8 mouse cellular contexts compared by ENCODE assay signal in genomic region chr10:59702207-59703032, GRCm38 (mm10). TPM values are rescaled to one million over a fixed set of nuclear protein-coding genes. Genes with fewer than 3 reads are reported as not detected.
A peak's percentile ranks its signal among the peaks of the same experiment; 100 is the strongest.
DNase-seq lines count a peak whose midpoint lies in the region; ATAC-seq and TF ChIP-seq lines count a peak whose summit lies in the region.

TSS of gene Micu1 (plus strand) at chr10:59702477.

- peak within 1 kb of the TSS; percentile 85 for H3K9ac ChIP-seq in heart, embryonic 11.5 days (ENCODE audit: low read depth, low read length)
- H3K9ac ChIP-seq in kidney, embryonic 16.5 days (replicated peaks; ENCODE audit: low read length) = peak within 1 kb of the TSS; percentile 73
- H3K9ac ChIP-seq in liver, adult 2 months (ENCODE audit: low read depth, low read length) = peak within 1 kb of the TSS; percentile 67

- H3K36me3 ChIP-seq in C2C12 (ENCODE audit: control insufficient read depth, insufficient read depth) (no peaks in the 10 kb centered on the region), myocyte (ENCODE audit: control insufficient read depth, insufficient read depth) (no peaks in the 10 kb centered on the region)
- H3K36me3 ChIP-seq in erythroblast, embryonic 14.5 days (ENCODE audit: control insufficient read depth) = peaks cover 10% of the 10 kb centered on the region
- no peaks in the 10 kb centered on the region for H3K36me3 ChIP-seq in heart, embryonic 11.5 days (ENCODE audit: control insufficient read depth, insufficient read depth, low read length)
- H3K36me3 ChIP-seq in kidney, embryonic 16.5 days (ENCODE audit: insufficient read depth, low read length) = no peaks in the 10 kb centered on the region
- H3K36me3 ChIP-seq in liver, adult 2 months (ENCODE audit: control insufficient read depth, insufficient read depth, low read length) = no peaks in the 10 kb centered on the region
- no peaks in the 10 kb centered on the region for H3K36me3 ChIP-seq in splenic B cell, adult 2 months (ENCODE audit: control insufficient read depth, insufficient read depth, low read length, poor library complexity, severe bottlenecking)

- TF ChIP-seq POLR2A in brain, embryonic 14.5 days (IDR thresholded peaks at IDR 0.05; ENCODE audit: borderline replicate concordance, extremely low read depth, insufficient read depth, insufficient read length, poor library complexity, severe bottlenecking) = peak; percentile 66; the same call in 1 of the 2 replicates
- TF ChIP-seq POLR2A in liver, adult 2 months (IDR thresholded peaks at IDR 0.05; ENCODE audit: extremely low read depth, insufficient read depth, low read length) = peak; percentile 61; the same call in 1 of the 2 replicates
- TF ChIP-seq POLR2A in myocyte (IDR thresholded peaks at IDR 0.05; ENCODE audit: insufficient read length, low read depth) = peak; percentile 90

- peak within 1 kb of the TSS; percentile 72 for H3K27ac ChIP-seq in heart, embryonic 11.5 days (ENCODE audit: low read depth, low read length)
- H3K27ac ChIP-seq in kidney, embryonic 16.5 days (ENCODE audit: low read length) = peak within 1 kb of the TSS; percentile 78
- H3K27ac ChIP-seq in liver, adult 2 months (replicated peaks; ENCODE audit: insufficient read depth, low read depth, low read length) = no peak within 1 kb of the TSS

- H3K4me2 ChIP-seq in heart, embryonic 11.5 days = peak within 1 kb of the TSS; percentile 66
- H3K4me2 ChIP-seq in kidney, embryonic 16.5 days (replicated peaks; ENCODE audit: low read depth, low read length) = peak within 1 kb of the TSS; percentile 79
- peak within 1 kb of the TSS; percentile 76 for H3K4me2 ChIP-seq in myocyte (ENCODE audit: low read depth)

- 0% methylated on average over 48 of the region's 48 CpGs for WGBS in heart, embryonic 11.5 days (ENCODE audit: insufficient replicate concordance)
- under 1% methylated on average over 48 of the region's 48 CpGs for WGBS in kidney, embryonic 16.5 days
- WGBS in liver, adult 2 months = under 1% methylated on average over 44 of the region's 48 CpGs

- H3K79me2 ChIP-seq in C2C12 (ENCODE audit: control insufficient read depth, insufficient read depth) (peaks cover 50% of the 10 kb centered on the region), myocyte (ENCODE audit: control insufficient read depth, insufficient read depth) (peaks cover 45% of the 10 kb centered on the region)
- H3K79me2 ChIP-seq in liver, adult 2 months (ENCODE audit: control insufficient read depth, insufficient read depth, low read length) = peaks cover 6% of the 10 kb centered on the region; the same call in 1 of the 2 replicates

- H3ac ChIP-seq in C2C12 (ENCODE audit: control insufficient read depth, insufficient read length, low read depth) (peak within 1 kb of the TSS; percentile 54), myocyte (ENCODE audit: control insufficient read depth, insufficient read length) (peak within 1 kb of the TSS; percentile 48)

- ATAC-seq in heart, embryonic 11.5 days (replicated peaks; ENCODE audit: insufficient number of reproducible peaks, low FRiP score, low TSS enrichment) = peak; percentile 96
- peak; percentile 97 for ATAC-seq in kidney, embryonic 16.5 days (ENCODE audit: low FRiP score, low TSS enrichment)

- no peaks in the 10 kb centered on the region for H3K9me3 ChIP-seq in erythroblast, embryonic 14.5 days (ENCODE audit: control insufficient read depth, low read length)
- H3K9me3 ChIP-seq in heart, embryonic 11.5 days (replicated peaks; ENCODE audit: control insufficient read depth, low read length) = no peaks in the 10 kb centered on the region
- H3K9me3 ChIP-seq in kidney, embryonic 16.5 days (ENCODE audit: low read length) = peaks cover 3% of the 10 kb centered on the region; the same call in 1 of the 2 replicates

- TF ChIP-seq CTCF in C2C12 (IDR thresholded peaks at IDR 0.05; ENCODE audit: control insufficient read depth, insufficient read depth, insufficient read length) = no peak
- TF ChIP-seq CTCF in brain, embryonic 14.5 days (IDR thresholded peaks at IDR 0.05; ENCODE audit: borderline replicate concordance, extremely low read depth, insufficient read depth, insufficient read length) = no peak
- no peak for TF ChIP-seq CTCF in liver, adult 2 months (IDR thresholded peaks at IDR 0.05; ENCODE audit: low read depth, low read length)

- peaks cover 41% of the 10 kb centered on the region for H3K79me3 ChIP-seq in C2C12 (ENCODE audit: low read depth)

- peaks cover 32% of the 10 kb centered on the region for H3K4me1 ChIP-seq in erythroblast, embryonic 14.5 days (ENCODE audit: control insufficient read depth)
- H3K4me1 ChIP-seq in heart, embryonic 11.5 days (ENCODE audit: control insufficient read depth, insufficient read depth, low read length) = peaks cover 4% of the 10 kb centered on the region
- peaks cover 8% of the 10 kb centered on the region for H3K4me1 ChIP-seq in kidney, embryonic 16.5 days (ENCODE audit: insufficient read depth, low read length)
- H3K4me1 ChIP-seq in liver, adult 2 months (ENCODE audit: control insufficient read depth, insufficient read depth, low read length) = no peaks in the 10 kb centered on the region; the same call in 1 of the 2 replicates

- H3K27me3 ChIP-seq in C2C12 (ENCODE audit: control insufficient read depth, insufficient read depth, insufficient read length) (no peaks in the 10 kb centered on the region), myocyte (ENCODE audit: control insufficient read depth, insufficient read depth, insufficient read length) (no peaks in the 10 kb centered on the region)
- H3K27me3 ChIP-seq in erythroblast, embryonic 14.5 days (ENCODE audit: control insufficient read depth) = no peaks in the 10 kb centered on the region
- H3K27me3 ChIP-seq in heart, embryonic 11.5 days (ENCODE audit: control insufficient read depth, insufficient read depth, low read length) = no peaks in the 10 kb centered on the region
- no peaks in the 10 kb centered on the region for H3K27me3 ChIP-seq in kidney, embryonic 16.5 days (ENCODE audit: insufficient read depth, low read length)
- H3K27me3 ChIP-seq in liver, adult 2 months (ENCODE audit: control insufficient read depth, insufficient read depth, low read length) = no peaks in the 10 kb centered on the region
- no peaks in the 10 kb centered on the region for H3K27me3 ChIP-seq in splenic B cell, adult 2 months (ENCODE audit: control insufficient read depth, insufficient read depth, low read length, poor library complexity, severe bottlenecking)

- peak; percentile 98 for DNase-seq in brain, embryonic 14.5 days (ENCODE audit: low read depth)
- DNase-seq in liver, adult 2 months (ENCODE audit: extremely low read depth, low read depth, low spot score) = peak; percentile 83
- DNase-seq in splenic B cell, adult 2 months (ENCODE audit: low read depth, low spot score) = peak; percentile 97

- peak within 1 kb of the TSS; percentile 79 for H3K4me3 ChIP-seq in C2C12 (ENCODE audit: insufficient read depth, poor library complexity, severe bottlenecking)
- peak within 1 kb of the TSS; percentile 85 for H3K4me3 ChIP-seq in erythroblast, embryonic 14.5 days (replicated peaks)
- H3K4me3 ChIP-seq in heart, embryonic 11.5 days (ENCODE audit: low read depth, low read length) = peak within 1 kb of the TSS; percentile 73
- H3K4me3 ChIP-seq in kidney, embryonic 16.5 days (ENCODE audit: low read length) = peak within 1 kb of the TSS; percentile 69
- peak within 1 kb of the TSS; percentile 87 for H3K4me3 ChIP-seq in liver, adult 2 months (ENCODE audit: insufficient read depth, low read depth, low read length)
- peak within 1 kb of the TSS; percentile 62 for H3K4me3 ChIP-seq in myocyte

TF ChIP-seq in C2C12, 6 proteins besides CTCF, POLR2A, EP300 and RAD21:
- TF ChIP-seq USF1 (IDR thresholded peaks at IDR 0.05; ENCODE audit: low read depth) (peak; percentile 92), MAX (IDR thresholded peaks at IDR 0.05) (no peak), CEBPB (IDR thresholded peaks at IDR 0.05; ENCODE audit: low read depth) (peak; percentile 27)

TF ChIP-seq in myocyte, 11 proteins besides CTCF, POLR2A, EP300 and RAD21:
- peak; percentile 90 for TF ChIP-seq POLR2AphosphoS2 (IDR thresholded peaks at IDR 0.05; ENCODE audit: insufficient read length, low read depth)
- peak; percentile 47 for TF ChIP-seq E2F4 (IDR thresholded peaks at IDR 0.05; ENCODE audit: insufficient read depth)
- no peak for TF ChIP-seq MYOD1 (IDR thresholded peaks at IDR 0.05; ENCODE audit: control insufficient read depth in 1 of 3, insufficient read length in 2 of 3, low read depth in 2 of 3)
- peak; percentile 92 for TF ChIP-seq USF1 (IDR thresholded peaks at IDR 0.05; ENCODE audit: low read depth)
- peak in 1 of 3 experiments; percentile 4 for TF ChIP-seq MYOG (IDR thresholded peaks at IDR 0.05; ENCODE audit: control insufficient read depth in 1 of 3, insufficient read depth in 1 of 3, insufficient read length in 2 of 3, low read depth in 2 of 3)

RNA-seq across cellular contexts. Expression of gene Micu1, which starts in this region (rescaled TPM):
- 90.2 TPM for polyA plus RNA-seq in C2C12 (2012; fragmentation: generic; extraction: Trizol)
- 73.8 and 77.8 TPM in 2 replicates for polyA plus RNA-seq in brain, embryonic 14.5 days (2012; rRNA removed)
- polyA plus RNA-seq in erythroblast, embryonic 14.5 days (2012) = 7.2 and 7.5 TPM in 2 replicates
- 40.5 and 42.8 TPM in 2 replicates for polyA plus RNA-seq in heart, embryonic 11.5 days (2014; fragmentation: Nextera tagmentation; extraction: Ambion mirVana)
- 86.2 and 93.0 TPM in 2 replicates for polyA plus RNA-seq in kidney, embryonic 16.5 days (2015; fragmentation: Nextera tagmentation; extraction: Ambion mirVana)
- 24.1 and 26.4 TPM in 2 replicates for total RNA-seq in liver, adult 2 months (2014; rRNA removed)
- polyA plus RNA-seq in liver, adult 2 months (2012; rRNA removed) = 23.7 and 24.4 TPM in 2 replicates
- polyA plus RNA-seq in myocyte (2012; fragmentation: generic; extraction: Trizol) = 264 TPM
